Mouse (Mus musculus) heart, adult 2 months (tissue): ENCODE data around the gene Arhgef39.

Experiments
- CTCF ChIP-seq: fragments of 200-600 bp; IDR thresholded peaks from 2 replicates; pipeline ENCODE4 v1.8.1; 2022; ENCODE audit warnings: antibody characterized with exemption, mild to moderate bottlenecking, moderate library complexity
- POLR2A ChIP-seq: fragments of 200-500 bp; IDR thresholded peaks from 2 replicates; pipeline ENCODE4 v1.6.1; 2011; ENCODE audit warnings: mild to moderate bottlenecking, low read depth, low read length, control low read depth; ENCODE audit not compliant: insufficient read depth

- TF ChIP-seq CTCF (no peak), POLR2A (no peak)
Observed at GRCm38 (mm10) chr4:43490801-43491200, 8.7 kb downstream of the Arhgef39 start.
